Mouse (Mus musculus): Measurements from ENCODE around the gene Pdzrn3.

Pdzrn3 gene

GRCm38 (mm10) chr6:101276261-101276660 is 101.4 kb downstream of the Pdzrn3 start:
- in situ Hi-C loops (cut with MboI; ENCODE audit: low pct_unique_long_range_greater_than_20kb in 1 of 2, low sequenced_read_pairs in 2 of 2, unreplicated experiment in 1 of 2) = no loop called here

- in situ Hi-C loops (cut with MboI; ENCODE audit: low pct_unique_long_range_greater_than_20kb in 1 of 2, low sequenced_read_pairs in 2 of 2, unreplicated experiment in 1 of 2) = no loop called here
These were observed 101.9 kb downstream of the Pdzrn3 start for GRCm38 (mm10) chr6:101275806-101276205.

GRCm38 (mm10) chr6:101274846-101275245 is 102.9 kb downstream of the Pdzrn3 start:
- in situ Hi-C loops (cut with MboI; ENCODE audit: low pct_unique_long_range_greater_than_20kb in 1 of 2, low sequenced_read_pairs in 2 of 2, unreplicated experiment in 1 of 2) = loop anchor here in 1 of 2 experiments (25.0 kb wide), 1 partner anchor 262 kb away; no protein-coding TSS in a partner anchor

- in situ Hi-C loops (cut with MboI; ENCODE audit: low pct_unique_long_range_greater_than_20kb in 1 of 2, low sequenced_read_pairs in 2 of 2, unreplicated experiment in 1 of 2) = loop anchor here in 1 of 2 experiments (25.0 kb wide), 1 partner anchor 265 kb away; no protein-coding TSS in a partner anchor
These were observed 105.4 kb downstream of the Pdzrn3 start for GRCm38 (mm10) chr6:101272256-101272655.

- in situ Hi-C loops (cut with MboI; ENCODE audit: low pct_unique_long_range_greater_than_20kb in 1 of 2, low sequenced_read_pairs in 2 of 2, unreplicated experiment in 1 of 2) = loop anchor here in 1 of 2 experiments (25.0 kb wide), 1 partner anchor 266 kb away; no protein-coding TSS in a partner anchor
These were observed 106.1 kb downstream of the Pdzrn3 start for GRCm38 (mm10) chr6:101271378-101272135.

- in situ Hi-C loops (cut with MboI; ENCODE audit: low pct_unique_long_range_greater_than_20kb in 1 of 2, low sequenced_read_pairs in 2 of 2, unreplicated experiment in 1 of 2) = loop anchor here in 1 of 2 experiments (25.0 kb wide), 1 partner anchor 267 kb away; no protein-coding TSS in a partner anchor
These were observed 107.4 kb downstream of the Pdzrn3 start for GRCm38 (mm10) chr6:101270095-101270826.

- in situ Hi-C loops (cut with MboI; ENCODE audit: low pct_unique_long_range_greater_than_20kb in 1 of 2, low sequenced_read_pairs in 2 of 2, unreplicated experiment in 1 of 2) = loop anchor here (5.0 to 25.0 kb wide), 2 partner anchors 263 to 268 kb away; no protein-coding TSS in a partner anchor
These were observed 108.2 kb downstream of the Pdzrn3 start for GRCm38 (mm10) chr6:101269335-101270094.

GRCm38 (mm10) chr6:101268266-101268665 is 109.4 kb downstream of the Pdzrn3 start:
- in situ Hi-C loops (cut with MboI; ENCODE audit: low pct_unique_long_range_greater_than_20kb in 1 of 2, low sequenced_read_pairs in 2 of 2, unreplicated experiment in 1 of 2) = loop anchor here (5.0 to 25.0 kb wide), 2 partner anchors 264 to 269 kb away; no protein-coding TSS in a partner anchor

- in situ Hi-C loops (cut with MboI; ENCODE audit: low pct_unique_long_range_greater_than_20kb in 1 of 2, low sequenced_read_pairs in 2 of 2, unreplicated experiment in 1 of 2) = loop anchor here (5.0 to 25.0 kb wide), 2 partner anchors 266 to 271 kb away; no protein-coding TSS in a partner anchor
These were observed 110.9 kb downstream of the Pdzrn3 start for GRCm38 (mm10) chr6:101266787-101267186.

- in situ Hi-C loops (cut with MboI; ENCODE audit: low pct_unique_long_range_greater_than_20kb in 1 of 2, low sequenced_read_pairs in 2 of 2, unreplicated experiment in 1 of 2) = loop anchor here in 1 of 2 experiments (5.0 to 25.0 kb wide), 2 partner anchors 274 to 376 kb away; no protein-coding TSS in a partner anchor
These were observed 114.2 kb downstream of the Pdzrn3 start for GRCm38 (mm10) chr6:101263544-101263943.

- in situ Hi-C loops (cut with MboI; ENCODE audit: low pct_unique_long_range_greater_than_20kb in 1 of 2, low sequenced_read_pairs in 2 of 2, unreplicated experiment in 1 of 2) = loop anchor here in 1 of 2 experiments (5.0 to 25.0 kb wide), 2 partner anchors 276 to 374 kb away; no protein-coding TSS in a partner anchor
These were observed 116.2 kb downstream of the Pdzrn3 start for GRCm38 (mm10) chr6:101261513-101261912.

- in situ Hi-C loops (cut with MboI; ENCODE audit: low pct_unique_long_range_greater_than_20kb in 1 of 2, low sequenced_read_pairs in 2 of 2, unreplicated experiment in 1 of 2) = loop anchor here (5.0 to 25.0 kb wide), 2 partner anchors 278 to 377 kb away; no protein-coding TSS in a partner anchor
These were observed 118.3 kb downstream of the Pdzrn3 start for GRCm38 (mm10) chr6:101259411-101259810.

GRCm38 (mm10) chr6:101257418-101257817 is 120.3 kb downstream of the Pdzrn3 start:
- in situ Hi-C loops (cut with MboI; ENCODE audit: low pct_unique_long_range_greater_than_20kb in 1 of 2, low sequenced_read_pairs in 2 of 2, unreplicated experiment in 1 of 2) = loop anchor here (5.0 to 25.0 kb wide), 2 partner anchors 280 to 375 kb away; no protein-coding TSS in a partner anchor

GRCm38 (mm10) chr6:101254652-101255051 is 123.0 kb downstream of the Pdzrn3 start:
- in situ Hi-C loops (cut with MboI; ENCODE audit: low pct_unique_long_range_greater_than_20kb in 1 of 2, low sequenced_read_pairs in 2 of 2, unreplicated experiment in 1 of 2) = loop anchor here (5.0 to 25.0 kb wide), 2 partner anchors 283 to 372 kb away; no protein-coding TSS in a partner anchor

- in situ Hi-C loops (cut with MboI; ENCODE audit: low pct_unique_long_range_greater_than_20kb in 1 of 2, low sequenced_read_pairs in 2 of 2, unreplicated experiment in 1 of 2) = loop anchor here in 1 of 2 experiments (25.0 kb wide), 1 partner anchor 285 kb away; no protein-coding TSS in a partner anchor
These were observed 125.6 kb downstream of the Pdzrn3 start for GRCm38 (mm10) chr6:101251916-101252603.

GRCm38 (mm10) chr6:101251160-101251559 is 126.5 kb downstream of the Pdzrn3 start:
- in situ Hi-C loops (cut with MboI; ENCODE audit: low pct_unique_long_range_greater_than_20kb in 1 of 2, low sequenced_read_pairs in 2 of 2, unreplicated experiment in 1 of 2) = loop anchor here in 1 of 2 experiments (25.0 kb wide), 1 partner anchor 286 kb away; no protein-coding TSS in a partner anchor

GRCm38 (mm10) chr6:101246137-101246536 is 131.6 kb downstream of the Pdzrn3 start:
- in situ Hi-C loops (cut with MboI; ENCODE audit: low pct_unique_long_range_greater_than_20kb in 1 of 2, low sequenced_read_pairs in 2 of 2, unreplicated experiment in 1 of 2) = no loop called here
